In the genomic region with DNA sequence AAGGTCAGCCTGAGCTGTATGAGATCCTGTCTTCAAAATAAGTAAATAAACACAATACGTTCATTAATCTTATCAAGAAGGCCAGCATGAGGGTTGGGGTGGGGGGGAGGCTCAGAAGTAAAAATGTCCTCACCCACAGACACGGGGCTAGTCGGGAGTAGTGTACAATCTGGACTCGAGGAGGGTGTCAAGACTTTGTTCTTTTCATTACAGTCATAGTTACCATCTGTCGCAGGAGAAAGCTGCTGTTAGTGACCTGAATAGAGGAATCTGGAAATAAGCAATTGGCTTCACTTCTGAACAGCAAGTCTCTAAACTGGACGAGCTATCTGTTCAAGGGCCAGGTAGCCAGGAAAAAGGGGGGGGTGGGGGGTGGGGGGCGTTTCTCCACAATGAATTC, we compare ENCODE assay signal across 9 mouse cellular contexts. TPM values are rescaled to one million over a fixed set of nuclear protein-coding genes. Genes with fewer than 3 reads are reported as not detected.
DNase-seq lines count a peak whose midpoint lies in the region; ATAC-seq and TF ChIP-seq lines count a peak whose summit lies in the region.
"Had no signal": no experiment of that assay in that cellular context is flagged by ENCODE, and none has a peak within 500 bp of the region (broad histone marks: within the 10 kb centered on the region; RNA-seq: fewer than 3 reads in every experiment).

No protein-coding gene starts in this region.

- 47% methylated on average over 6 of the region's 7 CpGs for WGBS in heart, postnatal 0 days
- 41% methylated on average over 7 of the region's 7 CpGs for WGBS in embryonic facial prominence, embryonic 15.5 days
- 59% methylated on average over 7 of the region's 7 CpGs for WGBS in limb, embryonic 10.5 days
- WGBS in neural tube, embryonic 14.5 days = 41% methylated on average over 7 of the region's 7 CpGs

- no peak for TF ChIP-seq EP300 in heart, postnatal 0 days (IDR thresholded peaks at IDR 0.05; ENCODE audit: low read depth)

- no peak overlapping the region for H3K27ac ChIP-seq in heart, postnatal 0 days (ENCODE audit: low read depth)
- H3K27ac ChIP-seq in embryonic facial prominence, embryonic 15.5 days (replicated peaks) = no peak overlapping the region
- peak overlapping the region; percentile 97 for H3K27ac ChIP-seq in limb, embryonic 10.5 days
- H3K27ac ChIP-seq in neural tube, embryonic 14.5 days (ENCODE audit: low read depth, low read length) = no peak overlapping the region

- H3K27me3 ChIP-seq in heart, postnatal 0 days (ENCODE audit: control insufficient read depth, insufficient read depth, low read length) = no peaks in the 10 kb centered on the region
- H3K27me3 ChIP-seq in embryonic facial prominence, embryonic 15.5 days = no peaks in the 10 kb centered on the region
- H3K27me3 ChIP-seq in limb, embryonic 10.5 days (ENCODE audit: low read depth, poor library complexity, severe bottlenecking) = no peaks in the 10 kb centered on the region
- no peaks in the 10 kb centered on the region for H3K27me3 ChIP-seq in neural tube, embryonic 14.5 days (ENCODE audit: control insufficient read depth, insufficient read depth, low read length)

- no peak overlapping the region; the same call in 1 of the 2 replicates for H3K4me3 ChIP-seq in heart, postnatal 0 days (ENCODE audit: low read depth, low read length)
- H3K4me3 ChIP-seq in embryonic facial prominence, embryonic 15.5 days (replicated peaks) = peak overlapping the region; percentile 94
- peak overlapping the region; percentile 81 for H3K4me3 ChIP-seq in limb, embryonic 10.5 days
- peak overlapping the region; percentile 91; the same call in 1 of the 2 replicates for H3K4me3 ChIP-seq in neural tube, embryonic 14.5 days (ENCODE audit: low read depth, low read length)

- no peaks in the 10 kb centered on the region for H3K9me3 ChIP-seq in heart, postnatal 0 days (replicated peaks; ENCODE audit: control insufficient read depth, low read length)
- H3K9me3 ChIP-seq in embryonic facial prominence, embryonic 15.5 days (replicated peaks) = no peaks in the 10 kb centered on the region
- no peaks in the 10 kb centered on the region for H3K9me3 ChIP-seq in limb, embryonic 10.5 days (replicated peaks)
- no peaks in the 10 kb centered on the region for H3K9me3 ChIP-seq in neural tube, embryonic 14.5 days (ENCODE audit: control insufficient read depth, low read length)

- DNase-seq in heart, postnatal 0 days (ENCODE audit: low spot score) = no peak
- no peak for DNase-seq in heart, postnatal 4 days
- no peak for DNase-seq in limb, embryonic 10.5 days (ENCODE audit: low spot score)
- no peak for DNase-seq in left cerebral cortex, adult 9 months (ENCODE audit: low spot score in 2 of 2)
- DNase-seq in cerebellum, adult 9-11 months = no peak
- DNase-seq in spleen, postnatal 36 days (ENCODE audit: low spot score in 2 of 2) = no peak

- no peak for ATAC-seq in heart, postnatal 0 days (ENCODE audit: insufficient read depth, low read depth)
- no peak for ATAC-seq in embryonic facial prominence, embryonic 15.5 days (ENCODE audit: insufficient number of reproducible peaks, low FRiP score, low TSS enrichment, low read depth)
- ATAC-seq in neural tube, embryonic 14.5 days (ENCODE audit: low read depth) = no peak

- no peaks in the 10 kb centered on the region; the same call in 1 of the 2 replicates for H3K4me1 ChIP-seq in heart, postnatal 0 days (ENCODE audit: control insufficient read depth, insufficient read depth)
- H3K4me1 ChIP-seq in embryonic facial prominence, embryonic 15.5 days = peaks cover 15% of the 10 kb centered on the region
- H3K4me1 ChIP-seq in limb, embryonic 10.5 days = peaks cover 41% of the 10 kb centered on the region
- peaks cover 12% of the 10 kb centered on the region; the same call in 1 of the 2 replicates for H3K4me1 ChIP-seq in neural tube, embryonic 14.5 days (ENCODE audit: control insufficient read depth, insufficient read depth, low read length)

- no peak overlapping the region for H3K9ac ChIP-seq in heart, postnatal 0 days (replicated peaks; ENCODE audit: low read depth, low read length)
- H3K9ac ChIP-seq in embryonic facial prominence, embryonic 15.5 days = no peak overlapping the region; the same call in 1 of the 2 replicates
- H3K9ac ChIP-seq in neural tube, embryonic 14.5 days (replicated peaks; ENCODE audit: low read depth, low read length) = no peak overlapping the region

- peak overlapping the region; percentile 96; the same call in 1 of the 2 replicates for H3K4me2 ChIP-seq in heart, postnatal 0 days (ENCODE audit: low read depth, low read length)
- H3K4me2 ChIP-seq in embryonic facial prominence, embryonic 15.5 days (replicated peaks) = peak overlapping the region; percentile 89
- peak overlapping the region; percentile 90 for H3K4me2 ChIP-seq in neural tube, embryonic 14.5 days (ENCODE audit: low read depth, low read length)

- TF ChIP-seq CTCF in heart, postnatal 0 days (IDR thresholded peaks at IDR 0.05; ENCODE audit: low read depth) = no peak

- no peaks in the 10 kb centered on the region for H3K36me3 ChIP-seq in heart, postnatal 0 days (replicated peaks; ENCODE audit: control insufficient read depth, insufficient read depth, low read length)
- H3K36me3 ChIP-seq in embryonic facial prominence, embryonic 15.5 days = no peaks in the 10 kb centered on the region
- no peaks in the 10 kb centered on the region for H3K36me3 ChIP-seq in limb, embryonic 10.5 days
- no peaks in the 10 kb centered on the region for H3K36me3 ChIP-seq in neural tube, embryonic 14.5 days (ENCODE audit: control insufficient read depth, insufficient read depth, low read length)

RNA-seq across cellular contexts. Expression of a gene that starts 0.8 kb away (rescaled TPM):
- 5.6 TPM in 2 replicates for total RNA-seq in heart, postnatal 0 days (2014; rRNA removed; ENCODE audit: low replicate concordance)
- polyA plus RNA-seq in heart, postnatal 0 days (2015; fragmentation: Nextera tagmentation; extraction: Ambion mirVana) = 4.0 and 4.1 TPM in 2 replicates
- 10 to 100 TPM; 11.7 to 11.9 TPM for total RNA-seq in heart, postnatal 4 days (2021)
- polyA plus RNA-seq in embryonic facial prominence, embryonic 15.5 days (2015; fragmentation: Nextera tagmentation; extraction: Ambion mirVana) = 33.3 and 33.7 TPM in 2 replicates
- 20.2 and 22.9 TPM in 2 replicates for polyA plus RNA-seq in limb, embryonic 10.5 days (2016; fragmentation: Nextera tagmentation; extraction: Ambion mirVana)
- polyA plus RNA-seq in neural tube, embryonic 14.5 days (2014; fragmentation: Nextera tagmentation; extraction: Ambion mirVana) = 6.3 and 9.2 TPM in 2 replicates

RNA-seq across cellular contexts. Expression of a gene that starts 23.1 kb away (rescaled TPM):
- not detected in 2 replicates for total RNA-seq in heart, postnatal 0 days (2014; rRNA removed; ENCODE audit: low replicate concordance)
- polyA plus RNA-seq in heart, postnatal 0 days (2015; fragmentation: Nextera tagmentation; extraction: Ambion mirVana) = not detected in 2 replicates
- not detected for total RNA-seq in heart, postnatal 4 days (2021)
- polyA plus RNA-seq in embryonic facial prominence, embryonic 15.5 days (2015; fragmentation: Nextera tagmentation; extraction: Ambion mirVana) = 0.16 TPM in 1 of 2 replicates, not detected in the other
- polyA plus RNA-seq in limb, embryonic 10.5 days (2016; fragmentation: Nextera tagmentation; extraction: Ambion mirVana) = not detected in 2 replicates
- polyA plus RNA-seq in neural tube, embryonic 14.5 days (2014; fragmentation: Nextera tagmentation; extraction: Ambion mirVana) = not detected in 2 replicates
- polyA plus RNA-seq: testis, adult 2 months had no signal

RNA-seq across cellular contexts. Expression of a gene that starts 34.5 kb away (rescaled TPM):
- not detected in 2 replicates for total RNA-seq in heart, postnatal 0 days (2014; rRNA removed; ENCODE audit: low replicate concordance)
- not detected in 2 replicates for polyA plus RNA-seq in heart, postnatal 0 days (2015; fragmentation: Nextera tagmentation; extraction: Ambion mirVana)
- not detected for total RNA-seq in heart, postnatal 4 days (2021)
- polyA plus RNA-seq in embryonic facial prominence, embryonic 15.5 days (2015; fragmentation: Nextera tagmentation; extraction: Ambion mirVana) = 0.04 TPM in 2 replicates
- not detected in 2 replicates for polyA plus RNA-seq in limb, embryonic 10.5 days (2016; fragmentation: Nextera tagmentation; extraction: Ambion mirVana)
- polyA plus RNA-seq in neural tube, embryonic 14.5 days (2014; fragmentation: Nextera tagmentation; extraction: Ambion mirVana) = not detected in 2 replicates
- polyA plus RNA-seq: testis, adult 2 months had no signal

RNA-seq across cellular contexts. Expression of a gene that starts 50.8 kb away (rescaled TPM):
- not detected in 2 replicates for total RNA-seq in heart, postnatal 0 days (2014; rRNA removed; ENCODE audit: low replicate concordance)
- polyA plus RNA-seq in heart, postnatal 0 days (2015; fragmentation: Nextera tagmentation; extraction: Ambion mirVana) = not detected in 2 replicates
- total RNA-seq in heart, postnatal 4 days (2021) = not detected
- 0.13 TPM in 1 of 2 replicates, not detected in the other for polyA plus RNA-seq in embryonic facial prominence, embryonic 15.5 days (2015; fragmentation: Nextera tagmentation; extraction: Ambion mirVana)
- polyA plus RNA-seq in limb, embryonic 10.5 days (2016; fragmentation: Nextera tagmentation; extraction: Ambion mirVana) = not detected in 2 replicates
- not detected in 2 replicates for polyA plus RNA-seq in neural tube, embryonic 14.5 days (2014; fragmentation: Nextera tagmentation; extraction: Ambion mirVana)
- polyA plus RNA-seq: testis, adult 2 months had no signal
